Mouse (Mus musculus) olfactory bulb, adult 2 months (tissue): ENCODE data around the gene Ift43.

Source experiments
- CTCF ChIP-seq: fragments of 200-500 bp; IDR thresholded peaks from 2 replicates; pipeline ENCODE4 v1.5.1; 2012; ENCODE audit warnings: low read depth, mild to moderate bottlenecking, low read length, moderate library complexity; ENCODE audit not compliant: insufficient read depth
- POLR2A ChIP-seq: fragments of 200-500 bp; IDR thresholded peaks from 2 replicates; pipeline ENCODE4 v1.6.1; 2012; ENCODE audit warnings: mild to moderate bottlenecking, low read depth, low read length, moderate library complexity; ENCODE audit not compliant: insufficient read depth

- TF ChIP-seq CTCF, result no peak
- peak; percentile 38; the same call in 1 of the 2 replicates for TF ChIP-seq POLR2A
Observed at GRCm38 (mm10) chr12:86082481-86083012, at the start of gene Ift43.
